Mouse (Mus musculus) forebrain, embryonic 14.5 days (tissue): ENCODE data around the gene Ppat. TPM values are rescaled to one million over a fixed set of nuclear protein-coding genes. Genes with fewer than 3 reads are reported as not detected.

Experiments used
- ATAC-seq: fragments of 200-750 bp; cut with Nextera tagmentation; 2 replicates; pipeline ENCODE4 v1.8.0; 2017; ENCODE audit warnings: mild to moderate bottlenecking, moderate library complexity
- DNase-seq: peaks from one replicate; pipeline ENCODE4 v3.0.0-alpha.2; 2015; ENCODE audit warnings: low spot score
- H3K27ac ChIP-seq: fragments of 300-500 bp; sonication (generic); 2 replicates; pipeline ENCODE4 v1.5.1; 2014; ENCODE audit warnings: low read depth, mild to moderate bottlenecking, control low read depth, low read length, moderate library complexity
- H3K27me3 ChIP-seq: fragments of 300-500 bp; sonication (generic); replicated peaks from 2 replicates; pipeline ENCODE4 v1.6.1; 2014; ENCODE audit warnings: low read length, control low read depth, mixed read lengths; ENCODE audit not compliant: control insufficient read depth, insufficient read depth
- H3K36me3 ChIP-seq: fragments of 300-500 bp; sonication (generic); 2 replicates; pipeline ENCODE4 v1.6.1; 2014; ENCODE audit warnings: low read length, control low read depth; ENCODE audit not compliant: control insufficient read depth, insufficient read depth
- H3K4me1 ChIP-seq: fragments of 300-500 bp; sonication (generic); 2 replicates; pipeline ENCODE4 v1.6.1; 2014; ENCODE audit warnings: antibody characterized with exemption, low read length, control low read depth; ENCODE audit not compliant: control insufficient read depth, insufficient read depth
- H3K4me2 ChIP-seq: fragments of 300-500 bp; sonication (generic); 2 replicates; pipeline ENCODE4 v1.6.1; 2014; ENCODE audit warnings: mild to moderate bottlenecking, control low read depth, low read length
- H3K4me3 ChIP-seq: fragments of 300-500 bp; sonication (generic); 2 replicates; pipeline ENCODE4 v1.5.1; 2014; ENCODE audit warnings: low read depth, low read length, control low read depth
- H3K9ac ChIP-seq: fragments of 300-500 bp; sonication (generic); 2 replicates; pipeline ENCODE4 v1.6.1; 2014; ENCODE audit warnings: mild to moderate bottlenecking, low read length, control low read depth, moderate library complexity
- H3K9me3 ChIP-seq: fragments of 300-500 bp; sonication (generic); replicated peaks from 2 replicates; pipeline ENCODE4 v1.6.1; 2016; ENCODE audit warnings: low read length, control low read depth, mixed read lengths; ENCODE audit not compliant: control insufficient read depth
- WGBS: fragments of 180-500 bp; shearing (Covaris S2); extraction: QIAGEN DNeasy Blood & Tissue Kit; methylation state at CpG from one replicate; pipeline ENCODE4 v1.1.7; 2014; 5-methylcytosine and 5-hydroxymethylcytosine counted together
- polyA plus RNA-seq: library from polyadenylated mRNA; unstranded; fragments of >200 nt; fragmentation: Nextera tagmentation; extraction: Ambion mirVana; gene quantifications from 2 replicates; pipeline ENCODE4 v1.2.1, GENCODE M21; 2014

The Ppat gene
- polyA plus RNA-seq, 1 experiment from 2014 or later = 19.5 TPM

- peaks cover 57% of the 10 kb centered on the region for H3K36me3 ChIP-seq
- no peak for ATAC-seq
- 92% methylated on average over 25 of the region's 25 CpGs for WGBS
Observed at GRCm38 (mm10) chr5:76876106-76876758, 75.1 kb downstream of the Ppat start.

GRCm38 (mm10) chr5:76869553-76869952 is 81.8 kb downstream of the Ppat start:
- H3K4me1 ChIP-seq = no peaks in the 10 kb centered on the region
- no peak for DNase-seq
- no peaks in the 10 kb centered on the region for H3K27me3 ChIP-seq
- no peak overlapping the region for H3K4me3 ChIP-seq
- ATAC-seq = no peak
- peaks cover 83% of the 10 kb centered on the region for H3K36me3 ChIP-seq
- no peak overlapping the region for H3K27ac ChIP-seq
- WGBS = 60% methylated on average over 6 of the region's 6 CpGs
- H3K4me2 ChIP-seq = no peak overlapping the region
- no peak overlapping the region for H3K9ac ChIP-seq
- no peaks in the 10 kb centered on the region for H3K9me3 ChIP-seq

More at GRCm38 (mm10) chr5:76876106-76876758, 75.1 kb downstream of the Ppat start:
- no peaks in the 10 kb centered on the region for H3K9me3 ChIP-seq
- DNase-seq = no peak
- H3K27me3 ChIP-seq = no peaks in the 10 kb centered on the region
- no peak overlapping the region for H3K9ac ChIP-seq
- H3K27ac ChIP-seq = no peak overlapping the region
- H3K4me2 ChIP-seq = no peak overlapping the region
- H3K4me1 ChIP-seq = no peaks in the 10 kb centered on the region
- H3K4me3 ChIP-seq = no peak overlapping the region

GRCm38 (mm10) chr5:76868693-76869286 is 82.6 kb downstream of the Ppat start:
- H3K9me3 ChIP-seq = no peaks in the 10 kb centered on the region
- 25% methylated on average over 16 of the region's 16 CpGs for WGBS
- no peaks in the 10 kb centered on the region for H3K4me1 ChIP-seq
- DNase-seq (peak; percentile 53), ATAC-seq (peak; percentile 61; the same call in 1 of the 2 replicates)
- peaks cover 79% of the 10 kb centered on the region for H3K36me3 ChIP-seq
- no peak overlapping the region for H3K27ac ChIP-seq
- H3K9ac ChIP-seq = no peak overlapping the region
- no peak overlapping the region for H3K4me3 ChIP-seq
- H3K4me2 ChIP-seq = peak overlapping the region; percentile 12
- H3K27me3 ChIP-seq = no peaks in the 10 kb centered on the region

- H3K4me2 ChIP-seq = no peak overlapping the region
- H3K27me3 ChIP-seq = no peaks in the 10 kb centered on the region
- H3K36me3 ChIP-seq = peaks cover 68% of the 10 kb centered on the region
- DNase-seq = no peak
- H3K4me3 ChIP-seq = no peak overlapping the region
- no peak overlapping the region for H3K9ac ChIP-seq
- H3K9me3 ChIP-seq = no peaks in the 10 kb centered on the region
- no peaks in the 10 kb centered on the region for H3K4me1 ChIP-seq
- H3K27ac ChIP-seq = no peak overlapping the region
- WGBS = 89% methylated on average over 8 of the region's 8 CpGs
- ATAC-seq = no peak
Observed at GRCm38 (mm10) chr5:76866819-76867218, 84.6 kb downstream of the Ppat start.

Other genes starting within 250 kb of the Ppat start
- 18.2 and 18.4 TPM in 2 replicates for gene Aasdh, start 46.1 kb downstream of the Ppat start, polyA plus RNA-seq
- gene Paics, start 271 bp downstream of the Ppat start, polyA plus RNA-seq = 260 and 276 TPM in 2 replicates
- 85.2 and 92.3 TPM in 2 replicates for gene Srp72, start 23.1 kb upstream of the Ppat start, polyA plus RNA-seq
- not detected in 2 replicates for gene Arl9, start 52.5 kb upstream of the Ppat start, polyA plus RNA-seq
- gene Thegl, start 64.4 kb upstream of the Ppat start, polyA plus RNA-seq = 0.26 and 0.33 TPM in 2 replicates
- gene Hopx, start 163.5 kb upstream of the Ppat start, polyA plus RNA-seq = 2.7 and 3.4 TPM in 2 replicates